Mouse (Mus musculus) urinary bladder, postnatal 25 days (tissue): ENCODE data around the gene Hist1h3h.
"Not testable (repeated sequence)": the region's sequence is repeated elsewhere in the genome, so short reads cannot be mapped to it uniquely, and the experiment has no call there.

Source experiments
- DNase-seq: peaks from one replicate; pipeline ENCODE4 v3.0.0; 2022; ENCODE audit warnings: low spot score

The Hist1h3h gene

GRCm38 (mm10) chr13:21717397-21718357 is at the start of gene Hist1h3h:
Gene Hist1h3h (plus strand): TSS chr13:21717659.
- peak; percentile 54 for DNase-seq

DNA sequence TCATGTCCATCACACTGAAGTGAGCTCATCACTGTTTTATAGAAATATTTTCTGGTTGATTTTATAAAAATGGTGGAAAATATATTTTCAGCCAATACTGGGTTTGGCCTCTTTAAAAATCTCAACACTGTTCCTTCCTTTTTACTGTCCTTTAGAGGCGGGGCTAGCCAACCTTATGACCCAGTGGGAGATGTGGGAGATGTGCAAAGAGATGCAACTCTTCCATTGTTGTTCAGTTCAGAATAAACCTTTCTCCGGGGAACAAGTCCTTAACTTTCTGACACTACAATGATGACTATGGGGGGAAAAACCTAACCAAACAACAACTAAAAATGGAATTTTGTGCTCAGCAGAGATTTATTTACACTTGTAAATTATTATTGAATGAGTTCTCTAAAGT is 40.2 kb upstream of the Hist1h3h start, which contains the start of gene Olfr1360:
TSS of gene Olfr1360 (minus strand) at position 101 of the 400 bp plus-strand sequence.
- no peak for DNase-seq

GRCm38 (mm10) chr13:21697811-21698210 is 19.6 kb upstream of the Hist1h3h start, which contains the start of gene Olfr1359:
Gene Olfr1359 (plus strand): TSS chr13:21698111.
- DNase-seq, result no peak

DNA sequence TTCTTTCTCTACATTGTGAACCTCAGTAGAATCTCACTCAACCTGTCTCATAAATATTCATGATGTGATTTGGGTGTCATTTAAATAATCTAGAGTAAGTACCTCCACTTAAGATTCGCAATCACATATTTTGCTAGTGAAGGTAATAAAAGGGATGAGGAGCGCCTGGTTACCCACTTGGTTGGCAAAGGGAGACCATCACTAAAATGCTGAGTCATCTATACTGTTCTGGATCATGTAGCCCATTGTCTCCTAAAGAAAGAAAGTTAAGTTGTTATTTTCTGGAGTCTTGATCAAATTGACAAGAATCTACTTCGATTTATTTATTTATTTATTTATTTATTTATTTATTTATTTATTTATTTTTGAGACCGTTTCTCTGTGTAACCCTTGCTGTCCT is 10.8 kb upstream of the Hist1h3h start:
- DNase-seq, result no peak

GRCm38 (mm10) chr13:21710031-21710711 is 7.3 kb upstream of the Hist1h3h start:
- peak; percentile 85 for DNase-seq

- DNase-seq, result peak; percentile 75
These were observed 6.5 kb upstream of the Hist1h3h start for GRCm38 (mm10) chr13:21710821-21711525.

GRCm38 (mm10) chr13:21711698-21712097 is 5.8 kb upstream of the Hist1h3h start:
- DNase-seq, result no peak

DNA sequence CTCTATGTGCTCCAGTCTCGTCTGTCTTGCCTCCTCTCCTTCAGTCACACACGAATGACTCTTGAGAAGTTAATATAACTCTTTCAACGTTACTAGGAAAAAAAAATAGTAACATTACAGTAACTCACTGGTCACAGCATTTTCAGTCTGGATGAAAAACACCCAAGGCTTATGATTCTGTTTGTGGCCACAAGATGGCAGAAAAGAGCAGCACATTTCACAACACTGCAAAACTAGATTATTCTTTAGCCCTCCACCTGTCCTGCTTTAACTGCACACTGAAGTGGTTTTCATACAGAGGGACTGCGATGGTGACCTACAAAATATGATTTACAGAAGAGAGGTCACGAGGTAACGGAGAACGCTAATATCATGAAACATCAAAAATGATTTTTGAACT is 2.7 kb upstream of the Hist1h3h start:
- peak; percentile 46 for DNase-seq

- DNase-seq, result no peak
These were observed 2.2 kb upstream of the Hist1h3h start for GRCm38 (mm10) chr13:21715131-21715863.

DNA sequence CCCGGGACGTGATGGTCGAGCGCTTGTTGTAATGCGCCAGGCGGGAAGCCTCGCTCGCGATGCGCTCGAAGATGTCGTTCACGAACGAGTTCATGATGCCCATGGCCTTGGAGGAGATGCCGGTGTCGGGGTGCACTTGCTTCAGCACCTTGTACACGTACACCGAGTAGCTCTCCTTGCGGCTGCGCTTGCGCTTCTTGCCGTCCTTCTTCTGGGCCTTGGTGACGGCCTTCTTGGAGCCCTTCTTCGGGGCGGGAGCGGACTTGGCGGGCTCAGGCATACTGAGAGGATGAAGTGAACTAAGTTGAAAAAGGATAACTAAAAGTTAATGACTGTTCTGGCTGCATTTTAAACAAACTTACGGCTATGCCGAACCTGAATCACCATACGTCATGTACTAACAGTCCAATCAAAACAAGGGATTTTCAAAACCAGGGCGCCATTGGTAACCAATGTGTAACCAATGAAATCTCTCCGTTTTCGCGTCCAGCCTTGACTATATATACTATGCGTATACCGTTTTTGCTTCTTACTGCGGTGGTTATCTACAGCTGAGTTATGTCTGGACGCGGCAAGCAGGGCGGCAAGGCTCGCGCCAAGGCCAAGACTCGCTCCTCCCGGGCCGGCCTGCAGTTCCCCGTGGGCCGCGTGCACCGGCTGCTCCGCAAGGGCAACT is 1.5 kb upstream of the Hist1h3h start, which contains the start of the genes Hist1h2bl and Hist1h2ai:
TSS of gene Hist1h2bl (minus strand) at position 280 of the 676 bp plus-strand sequence.
TSS of gene Hist1h2ai (plus strand) at position 559 of the 676 bp plus-strand sequence.
- DNase-seq, result peak; percentile 46

GRCm38 (mm10) chr13:21716540-21717391 is 693 bp upstream of the Hist1h3h start:
- DNase-seq, result not testable (repeated sequence)

DNA sequence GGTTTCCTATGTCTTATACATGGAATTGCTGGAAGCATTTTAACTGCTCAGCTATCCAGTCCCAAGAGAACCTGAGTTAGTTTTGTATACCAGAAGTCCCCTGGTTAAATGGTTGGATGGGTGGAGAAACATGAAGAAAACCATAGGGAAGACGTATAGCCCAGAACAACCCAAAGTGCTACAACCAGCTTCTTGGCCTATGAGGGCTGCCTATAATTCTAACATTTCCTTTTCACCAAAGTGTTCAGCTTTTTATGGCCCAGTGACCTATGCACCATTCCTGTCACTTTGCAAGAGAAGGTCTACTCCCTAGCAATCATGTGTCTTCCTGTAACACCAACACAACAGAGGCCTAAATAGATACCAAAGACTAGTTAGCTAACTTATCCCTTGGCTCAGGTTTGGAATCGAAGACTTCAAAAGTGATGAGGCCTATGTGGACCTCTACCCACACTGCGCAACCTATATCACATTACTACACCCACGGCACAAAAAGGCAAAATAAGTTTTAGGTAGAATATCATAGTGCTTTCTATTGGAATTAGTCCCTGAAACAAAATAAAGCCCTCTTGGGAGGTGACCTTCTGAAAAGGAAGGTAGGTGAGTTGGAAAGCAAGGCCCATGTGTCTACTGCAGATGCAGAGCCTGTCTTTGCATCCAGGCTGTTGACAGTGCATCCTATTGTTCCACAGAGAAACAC is 1.1 kb downstream of the Hist1h3h start:
- no peak for DNase-seq

DNA sequence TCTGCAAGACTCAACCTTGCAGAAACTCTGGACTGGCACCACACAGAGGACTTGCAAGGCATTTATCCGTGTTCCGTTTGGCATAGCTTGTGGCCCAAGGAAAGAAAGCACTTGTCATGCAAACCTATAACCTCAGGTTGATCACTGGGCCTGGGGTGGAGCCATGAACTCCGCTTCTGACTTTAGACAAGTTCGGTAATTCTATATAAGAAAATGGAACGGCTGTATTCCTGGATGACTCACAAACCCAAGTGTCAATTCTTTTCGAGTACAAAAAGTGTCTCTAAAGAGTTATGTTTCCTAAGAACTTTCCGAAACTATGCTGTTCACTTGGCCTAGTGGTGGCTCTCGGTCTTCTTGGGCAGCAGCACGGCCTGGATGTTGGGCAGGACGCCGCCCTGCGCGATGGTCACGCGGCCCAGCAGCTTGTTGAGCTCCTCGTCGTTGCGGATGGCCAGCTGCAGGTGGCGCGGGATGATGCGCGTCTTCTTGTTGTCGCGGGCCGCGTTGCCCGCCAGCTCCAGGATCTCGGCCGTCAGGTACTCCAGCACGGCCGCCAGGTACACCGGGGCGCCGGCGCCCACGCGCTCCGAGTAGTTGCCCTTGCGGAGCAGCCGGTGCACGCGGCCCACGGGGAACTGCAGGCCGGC is 3.8 kb downstream of the Hist1h3h start:
- DNase-seq, result not testable (repeated sequence)

- DNase-seq, result not testable (repeated sequence)
These were observed 4.4 kb downstream of the Hist1h3h start, which contains the start of gene Hist1h2bm for GRCm38 (mm10) chr13:21721757-21722372. Gene Hist1h2bm (plus strand): TSS chr13:21722044.

DNA sequence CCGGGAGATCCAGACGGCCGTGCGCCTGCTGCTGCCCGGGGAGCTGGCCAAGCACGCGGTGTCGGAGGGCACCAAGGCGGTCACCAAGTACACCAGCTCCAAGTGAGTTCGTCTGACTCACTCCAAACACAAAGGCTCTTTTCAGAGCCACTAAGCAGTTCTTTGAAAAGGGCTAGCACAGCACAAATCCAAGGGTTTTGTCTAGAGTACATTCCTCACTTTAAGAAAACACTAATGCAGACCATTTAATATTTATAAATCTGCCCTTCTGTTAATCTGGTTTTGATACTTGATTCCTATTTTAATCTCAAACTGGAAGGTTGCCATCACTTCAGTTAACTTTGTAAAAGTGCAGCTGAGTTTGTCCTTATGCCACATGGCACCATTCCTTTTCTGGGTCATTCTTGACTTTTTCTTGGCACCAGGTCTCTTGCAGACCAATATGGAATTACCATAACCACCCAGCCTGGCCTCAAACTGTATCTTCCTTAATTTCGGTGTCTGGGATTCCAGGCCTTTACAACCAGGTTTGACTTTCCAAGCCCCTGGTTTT is 5.0 kb downstream of the Hist1h3h start:
- DNase-seq, result no peak

- DNase-seq, result no peak
These were observed 5.8 kb downstream of the Hist1h3h start for GRCm38 (mm10) chr13:21722993-21723836.
